Mouse (Mus musculus) gastrocnemius, adult 18-20 months (tissue): ENCODE results near the gene Fads6. TPM values are rescaled to one million over a fixed set of nuclear protein-coding genes. Genes with fewer than 3 reads are reported as not detected.
A peak's percentile ranks its signal among the peaks of the same experiment; 100 is the strongest.

ENCODE experiments used
- DNase-seq: peaks from one replicate; pipeline ENCODE4 v3.0.0; 2021; ENCODE audit warnings: low spot score
- long read RNA-seq, 2 experiments: library from polyadenylated mRNA; stranded (forward); transcript quantifications; one replicate each; pipeline ENCODE4 v2.0.0; 2021
- total RNA-seq, 2 experiments: library from RNA; stranded (reverse); gene quantifications; 2 replicates each; pipeline ENCODE4 v1.2.3; 2021

Fads6 gene
- 1 to 10 TPM; 4.7 to 6.0 TPM for total RNA-seq
- long read RNA-seq, experiment 1, partial matches to known transcripts, result 0 of 2 reads
- long read RNA-seq, experiment 1, other reads (novel, unspliced or antisense), result 2 of 2 reads
- long read RNA-seq, experiment 2, partial matches to known transcripts, result 0 of 1 reads
- long read RNA-seq, experiment 2, other reads (novel, unspliced or antisense), result 1 of 1 reads

DNA sequence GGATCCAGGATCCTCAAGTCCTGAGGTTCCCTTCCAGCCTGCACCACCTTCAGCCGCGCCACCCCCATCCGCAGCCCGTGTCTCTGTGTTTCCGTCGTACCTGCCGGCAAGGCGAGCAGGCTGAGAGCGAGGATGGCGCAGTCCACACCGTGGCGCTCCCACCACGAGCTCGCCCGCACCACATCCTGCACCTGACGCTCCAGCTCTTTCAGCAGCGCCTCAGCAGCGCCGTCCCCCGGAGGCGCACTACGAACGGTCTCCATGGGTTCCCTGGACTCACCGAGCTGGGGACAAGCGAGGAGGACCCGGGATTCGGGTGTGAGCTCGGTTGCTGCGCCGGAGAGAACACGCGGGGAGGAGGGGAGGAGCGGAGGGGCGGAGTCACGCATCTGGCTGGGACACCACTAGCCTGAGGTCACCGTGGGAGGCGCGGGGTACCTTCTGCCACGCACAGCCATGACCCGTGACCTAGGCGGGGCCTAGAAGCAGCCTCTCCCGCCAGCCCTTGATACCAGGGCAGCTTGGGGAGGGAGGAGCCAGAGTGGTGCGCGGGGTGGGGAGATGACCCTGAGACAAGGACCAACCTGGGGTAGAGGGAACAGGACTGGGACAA is at the start of gene Fads6:
Gene Fads6, minus strand, starts transcription at position 450 of the 613 bp plus-strand sequence.
- DNase-seq, result peak; percentile 63

DNA sequence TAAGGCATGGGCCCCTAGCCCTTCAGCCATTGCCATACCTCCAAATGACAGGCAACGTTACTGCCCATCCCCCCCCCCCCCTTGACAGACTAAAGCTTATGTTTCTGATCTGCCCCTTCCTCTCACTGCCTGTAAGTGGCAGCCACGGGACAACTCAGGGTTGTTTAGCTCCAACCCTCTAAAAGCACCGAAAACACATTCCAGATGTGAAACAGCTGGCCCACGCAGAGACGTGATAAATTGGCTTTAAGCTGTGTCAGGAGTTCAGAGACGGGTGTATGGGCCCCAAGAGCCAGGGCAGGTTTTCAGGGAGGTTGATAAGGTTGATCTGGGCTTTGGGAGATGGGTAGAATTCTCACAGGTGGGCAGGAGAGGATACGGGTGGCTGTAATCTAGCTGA is 48.1 kb upstream of the Fads6 start:
- no peak for DNase-seq

DNA sequence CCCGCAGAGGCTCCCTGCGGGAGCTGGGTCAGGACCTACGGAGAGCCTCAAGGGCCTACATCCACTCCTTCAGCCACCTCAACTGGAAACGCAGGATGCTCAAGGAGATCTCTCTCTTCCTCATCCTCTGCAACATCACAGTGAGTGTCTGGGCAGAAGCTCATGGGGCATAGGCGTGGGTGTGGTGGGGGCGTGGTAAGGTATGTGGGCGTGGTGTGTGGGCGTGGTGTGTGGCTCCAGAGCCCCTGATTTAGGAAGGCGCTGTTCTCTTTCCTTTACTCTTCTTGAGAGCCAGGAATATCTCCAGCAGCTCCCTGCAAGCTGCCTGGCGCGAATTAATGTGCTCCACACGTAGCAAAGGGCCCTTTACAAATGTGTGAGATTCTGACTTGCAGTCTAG is 47.5 kb upstream of the Fads6 start:
- no peak for DNase-seq

DNA sequence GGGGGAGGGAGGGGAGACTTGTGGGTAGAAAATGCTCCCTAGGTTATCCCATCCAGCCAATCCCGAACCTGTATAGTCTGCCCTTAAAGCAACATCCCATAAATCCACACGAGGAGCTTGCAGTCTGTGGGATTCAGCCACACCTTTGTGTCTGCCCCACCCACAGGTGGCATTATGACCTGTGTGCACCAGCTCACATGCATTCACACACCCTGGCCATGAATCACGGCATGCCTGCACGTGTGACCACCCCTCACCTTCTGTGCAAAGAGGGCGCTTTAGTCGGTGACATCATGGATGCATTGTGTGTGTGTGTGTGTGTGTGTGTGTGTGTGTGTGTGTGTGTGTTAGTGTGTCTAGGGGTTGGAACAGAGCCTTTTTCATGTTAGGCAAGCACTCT is 44.4 kb upstream of the Fads6 start:
- DNase-seq, result no peak

DNA sequence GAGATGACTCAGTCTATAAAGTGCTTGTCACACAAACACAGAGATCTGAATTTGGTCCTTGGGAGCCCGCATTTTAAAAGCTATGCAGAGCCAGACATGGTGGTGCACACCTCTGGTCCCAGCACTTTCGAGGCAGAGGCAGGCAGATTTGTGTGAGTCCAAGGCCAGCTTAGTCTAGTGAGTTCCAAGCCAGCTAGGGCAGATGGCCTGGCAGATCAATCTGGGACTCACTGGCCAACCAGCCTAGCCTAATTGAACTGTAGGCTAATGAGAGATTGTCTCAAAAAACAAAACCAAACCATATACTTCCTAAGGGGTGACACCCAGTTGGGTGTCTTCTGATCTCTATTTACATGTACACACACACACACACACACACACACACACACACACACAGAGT is 43.8 kb upstream of the Fads6 start:
- no peak for DNase-seq

DNA sequence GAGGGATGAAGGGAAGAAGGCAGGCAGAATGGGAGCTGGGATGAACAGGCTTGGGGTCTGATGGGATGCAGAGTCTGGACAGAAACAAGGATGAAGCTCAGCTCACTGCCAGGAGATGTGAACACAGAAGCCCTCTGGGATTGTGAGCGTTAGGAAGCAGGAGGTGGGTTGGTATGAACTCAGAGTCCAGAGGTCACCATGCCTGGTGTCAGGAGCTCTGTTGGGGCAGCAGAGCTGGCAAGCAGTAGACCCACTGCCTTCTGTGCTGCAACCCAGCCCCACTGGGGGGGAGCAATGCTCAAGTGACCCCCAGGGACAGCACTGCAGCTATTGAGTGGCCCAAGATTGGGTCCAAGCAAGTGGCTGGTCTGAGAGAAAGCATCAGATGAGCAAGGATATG is 40.4 kb upstream of the Fads6 start:
- DNase-seq, result no peak

DNA sequence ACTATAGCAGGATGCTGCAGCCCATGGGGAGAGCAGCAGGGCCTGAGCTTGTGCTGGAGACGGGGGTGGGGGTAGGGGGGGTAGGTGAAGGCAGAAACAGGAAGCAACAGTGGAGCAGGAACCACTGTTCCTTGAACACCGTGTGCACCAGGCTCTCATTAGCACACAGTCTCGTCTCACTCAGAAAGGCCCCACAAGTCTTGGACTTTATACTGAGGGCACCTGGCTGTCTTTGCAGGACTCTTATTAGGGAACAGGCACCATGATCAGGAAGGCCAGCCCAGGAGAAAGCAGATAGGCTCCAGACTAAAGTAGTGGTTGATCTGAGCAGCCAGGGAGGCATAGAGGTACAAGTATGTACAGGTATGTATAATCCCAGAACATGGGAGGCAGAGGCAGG is 39.9 kb upstream of the Fads6 start:
- DNase-seq, result no peak

DNA sequence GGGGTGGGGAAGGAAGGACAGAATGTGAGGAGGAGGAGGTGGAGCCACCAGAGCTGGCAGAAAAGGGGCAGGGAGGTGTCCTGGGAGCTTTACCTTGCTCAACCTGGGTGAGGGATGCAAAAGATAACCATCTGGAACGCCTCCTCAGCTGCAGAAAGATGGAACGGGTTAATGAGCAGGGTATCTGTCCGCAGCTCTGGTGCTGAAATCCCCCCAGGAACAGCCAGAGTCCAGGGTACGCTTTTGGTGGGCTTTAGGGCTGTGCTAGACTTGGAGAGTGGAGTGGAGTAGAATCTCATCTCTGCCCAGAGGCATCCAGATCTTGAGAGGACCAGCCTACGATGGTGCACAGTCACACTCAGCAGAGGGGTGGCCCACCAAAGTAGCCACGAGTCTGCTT is 38.7 kb upstream of the Fads6 start:
- DNase-seq, result no peak

DNA sequence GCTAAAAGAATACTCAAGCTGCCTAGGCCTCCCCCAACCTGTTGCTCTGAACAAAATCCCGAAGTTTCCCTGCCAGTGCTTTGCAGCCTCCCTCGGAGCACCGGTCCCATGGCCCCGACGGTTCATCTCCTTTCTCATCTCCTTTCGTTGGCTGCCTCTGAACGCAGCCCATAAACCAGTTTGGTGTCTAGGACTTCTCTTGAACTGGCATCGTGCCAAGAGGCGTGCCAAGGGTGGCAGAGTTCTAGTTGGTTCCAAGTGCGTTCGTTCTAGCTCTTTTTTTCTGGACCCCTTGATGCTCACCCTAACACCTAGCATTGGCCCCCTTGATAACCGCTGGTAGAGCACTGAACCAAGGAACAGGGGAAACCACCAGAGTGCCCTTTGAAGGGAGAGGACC is 37.8 kb upstream of the Fads6 start:
- DNase-seq, result no peak

DNA sequence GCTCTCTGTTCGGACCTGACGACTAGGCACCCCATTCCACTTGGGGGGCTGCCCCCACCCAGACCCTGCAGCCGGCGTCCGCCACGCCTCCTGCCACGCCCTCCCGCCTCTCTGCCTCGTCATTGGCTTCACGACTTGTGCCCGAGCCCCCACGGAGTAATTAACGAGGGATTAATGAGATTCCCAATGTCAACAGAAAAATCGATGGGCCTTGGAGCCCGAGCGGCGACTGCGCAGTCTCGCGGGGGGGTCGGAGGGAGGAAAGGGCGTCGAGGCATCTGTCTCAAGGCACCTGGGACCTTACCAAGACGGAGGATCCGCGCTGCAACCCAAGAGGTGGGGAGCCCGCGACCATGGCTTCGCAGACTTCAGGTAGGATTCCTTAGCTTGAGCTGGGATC is 37.1 kb upstream of the Fads6 start, which contains the start of gene Otop3:
Gene Otop3, plus strand, starts transcription at position 201 of the 400 bp plus-strand sequence.
- no peak for DNase-seq

DNA sequence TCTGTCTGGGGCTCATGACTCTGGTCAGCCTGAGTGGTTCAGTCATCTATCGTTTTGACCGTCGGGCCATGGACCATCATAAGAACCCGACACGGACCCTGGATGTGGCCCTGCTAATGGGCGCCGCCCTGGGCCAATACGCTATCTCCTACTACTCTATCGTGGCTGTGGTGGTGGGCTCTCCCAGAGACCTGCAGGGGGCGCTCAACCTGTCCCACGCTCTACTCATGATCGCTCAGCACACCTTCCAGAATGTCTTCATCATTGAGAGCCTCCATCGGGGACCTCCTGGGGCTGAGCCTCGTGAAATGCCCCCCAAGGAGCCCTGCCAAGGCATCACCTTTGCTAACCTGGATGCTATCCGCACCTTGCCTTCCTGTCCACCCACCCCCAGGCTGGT is 31.9 kb upstream of the Fads6 start:
- no peak for DNase-seq

DNA sequence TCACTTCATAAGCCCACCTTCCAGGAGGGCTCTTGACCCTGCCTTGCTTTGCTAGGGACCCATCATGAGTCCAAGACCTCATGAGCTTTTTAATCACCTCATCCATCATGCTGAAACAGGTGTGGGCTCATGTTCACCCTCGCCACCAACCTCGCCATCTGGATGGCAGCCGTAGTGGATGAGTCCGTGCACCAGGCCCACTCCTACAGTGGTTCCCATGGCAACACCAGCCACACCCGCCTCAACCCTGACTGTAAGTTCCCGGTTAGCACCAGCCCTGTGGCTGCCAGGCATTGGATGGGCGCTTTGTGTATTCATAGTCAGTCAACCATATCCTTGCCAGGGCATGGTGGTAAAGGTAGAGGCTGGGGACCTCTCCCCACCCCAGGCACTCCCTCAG is 29.3 kb upstream of the Fads6 start:
- no peak for DNase-seq

DNA sequence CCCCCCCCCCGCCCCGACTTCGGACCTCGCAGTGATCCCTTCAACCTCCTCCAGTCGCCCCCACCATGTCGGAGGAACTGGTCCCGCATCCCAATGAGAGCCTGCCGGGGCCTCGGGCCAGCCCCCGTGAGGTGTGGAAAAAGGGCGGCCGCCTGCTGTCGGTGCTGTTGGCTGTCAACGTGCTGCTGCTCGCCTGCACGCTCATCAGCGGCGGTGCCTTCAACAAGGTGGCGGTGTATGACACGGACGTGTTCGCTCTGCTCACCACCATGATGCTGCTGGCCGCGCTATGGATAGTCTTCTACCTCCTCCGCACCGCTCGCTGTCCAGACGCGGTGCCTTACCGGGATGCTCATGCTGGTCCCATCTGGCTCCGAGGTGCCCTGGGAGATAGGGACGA is 25.9 kb upstream of the Fads6 start:
- no peak for DNase-seq

DNA sequence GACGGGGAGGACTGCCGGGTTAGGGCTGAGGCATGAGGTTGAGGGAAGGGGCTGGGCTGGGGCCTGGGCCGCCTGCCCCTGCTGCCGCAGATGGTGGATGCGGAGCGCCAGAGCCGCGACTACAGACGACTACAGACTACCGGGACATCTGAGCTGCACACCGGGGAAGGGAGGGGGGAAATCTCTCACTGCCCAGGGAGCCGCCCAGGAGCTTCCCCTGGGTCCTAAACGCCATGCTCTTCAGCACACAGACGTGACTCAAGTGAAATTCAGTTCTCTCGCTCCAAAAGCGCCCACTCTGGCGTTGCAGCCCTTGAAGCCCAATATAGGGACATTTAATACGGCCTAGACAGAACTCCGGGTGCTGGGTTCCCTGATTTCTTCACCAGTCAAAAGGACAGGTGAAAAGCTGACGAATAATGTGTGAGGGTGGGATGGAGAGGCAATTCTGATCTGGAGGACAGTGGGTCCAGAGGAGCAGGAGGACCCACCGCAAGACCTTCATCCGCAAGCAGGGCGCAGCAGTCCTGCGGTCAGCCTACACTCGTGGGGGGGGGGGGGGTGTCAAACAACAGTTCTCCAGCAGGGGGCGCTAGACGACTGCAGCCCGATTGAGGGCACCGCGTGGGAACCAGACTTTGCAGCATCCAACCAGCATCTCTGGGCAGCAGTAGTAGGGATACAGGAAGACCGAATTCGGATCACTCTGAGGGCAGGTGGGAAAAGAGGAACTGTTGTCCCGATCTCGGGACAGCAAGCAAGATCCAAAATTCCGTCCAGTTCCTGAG is 24.6 kb upstream of the Fads6 start, which contains the start of gene Ush1g:
Gene Ush1g, minus strand, starts transcription at position 136 of the 788 bp plus-strand sequence.
- peak; percentile 24 for DNase-seq

DNA sequence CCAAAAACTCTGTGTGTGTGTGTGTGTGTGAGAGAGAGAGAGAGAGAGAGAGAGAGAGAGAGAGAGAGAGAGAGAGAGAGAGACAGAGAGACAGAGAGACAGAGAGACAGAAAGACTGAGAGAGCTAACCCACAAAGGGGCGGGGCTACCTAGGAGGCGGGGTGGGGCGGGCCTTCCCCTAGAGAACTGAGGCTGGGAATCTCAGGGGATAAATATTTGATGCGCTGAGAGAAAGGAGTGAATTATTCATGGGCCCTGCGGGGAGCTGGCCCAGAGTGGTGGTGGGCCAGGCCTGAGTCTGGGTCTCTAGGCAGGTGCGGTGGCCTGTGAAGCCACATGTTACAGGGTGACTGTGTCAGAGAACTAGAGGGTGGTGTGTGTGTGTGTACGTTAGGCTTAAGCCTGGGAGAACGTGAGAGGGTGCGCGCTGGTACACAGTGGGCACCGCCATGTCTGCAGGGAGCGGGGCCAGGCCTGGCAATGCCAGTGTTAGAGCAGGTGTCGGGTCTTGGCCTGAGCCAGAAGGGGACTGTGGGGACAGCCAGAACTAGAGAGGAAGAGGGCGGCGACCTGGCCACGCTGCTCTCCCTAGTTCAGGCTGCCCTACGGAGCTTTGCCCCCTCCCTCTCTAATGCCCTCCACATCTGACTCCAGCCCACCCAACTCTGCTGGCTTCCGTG is 22.4 kb upstream of the Fads6 start:
- DNase-seq, result peak; percentile 55

DNA sequence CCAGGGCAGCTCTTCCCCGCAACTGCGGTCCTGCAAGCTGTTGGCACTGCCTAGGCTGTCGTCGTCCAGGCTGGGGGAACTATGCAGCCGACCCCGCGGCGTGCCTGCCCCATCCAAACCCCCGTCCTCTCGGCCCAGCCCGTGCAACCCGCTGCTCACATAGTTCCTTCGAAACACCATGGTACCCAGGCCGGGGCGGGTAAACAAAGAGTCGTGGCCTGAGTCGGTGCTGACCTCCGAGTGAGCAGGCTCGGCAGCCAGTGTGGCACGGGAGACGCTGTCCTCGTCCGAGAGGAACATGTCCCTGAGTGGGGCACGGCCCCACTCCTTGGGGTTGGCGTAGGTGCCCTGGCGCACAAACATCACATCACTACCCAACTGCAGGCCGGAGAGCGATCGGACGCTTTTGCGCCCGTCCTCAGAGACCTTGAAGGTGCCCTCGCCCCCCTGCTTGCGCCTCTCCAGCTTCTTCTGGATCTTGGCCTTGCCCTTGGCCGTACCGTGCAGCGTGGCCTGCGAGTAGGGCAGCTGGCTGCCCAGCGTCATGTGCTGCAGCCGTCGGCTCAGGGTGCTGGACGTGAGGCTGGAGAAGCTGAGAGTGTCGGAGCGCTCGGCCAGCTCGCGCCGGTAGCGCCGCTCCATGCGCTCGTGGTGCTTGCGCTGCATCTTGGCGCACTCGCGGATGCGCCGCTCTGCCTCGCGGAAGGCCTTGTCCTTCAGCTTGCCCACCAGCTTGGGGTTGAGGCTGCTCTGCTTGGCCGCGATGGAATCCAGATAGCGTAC is 21.0 kb upstream of the Fads6 start:
- DNase-seq, result no peak

DNA sequence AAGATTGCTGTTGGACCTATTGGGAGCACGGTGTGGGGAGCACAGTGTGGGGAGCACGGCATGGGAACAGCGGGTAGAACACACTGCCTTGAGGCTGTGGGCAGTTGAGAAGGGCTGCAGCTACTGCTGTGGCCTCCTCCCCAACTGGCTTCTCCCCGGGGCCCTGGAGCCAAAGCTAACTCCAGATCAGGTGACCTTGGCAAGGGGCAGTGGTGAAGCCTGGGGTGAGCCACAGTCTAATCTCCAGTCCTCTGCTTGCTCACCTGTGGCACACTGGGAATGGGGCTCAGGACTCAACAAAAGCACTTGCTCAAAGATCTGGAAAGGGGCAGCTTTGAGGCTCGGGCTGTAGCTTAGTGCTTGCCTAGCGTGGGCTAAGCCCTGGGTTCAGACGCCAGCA is 19.7 kb upstream of the Fads6 start:
- no peak for DNase-seq

DNA sequence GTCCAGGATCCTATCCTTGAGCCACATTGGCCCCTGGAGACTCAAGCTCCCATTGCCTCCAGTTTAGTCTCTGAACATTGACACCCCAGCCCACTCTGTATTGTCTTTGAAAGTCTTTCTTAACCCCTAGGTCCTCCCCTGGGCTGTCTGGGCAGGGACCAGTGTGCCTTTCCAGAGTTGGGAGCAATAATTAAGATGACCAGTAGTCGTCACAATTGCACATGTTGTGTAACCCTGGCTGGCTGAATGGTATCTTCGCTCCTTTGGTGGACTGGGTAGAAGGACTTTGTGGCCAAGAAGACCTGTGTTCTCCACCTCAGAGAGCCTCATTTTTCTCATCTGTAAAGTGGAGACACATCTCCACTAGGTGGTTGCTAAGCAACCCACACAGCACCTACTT is 16.8 kb upstream of the Fads6 start:
- no peak for DNase-seq

DNA sequence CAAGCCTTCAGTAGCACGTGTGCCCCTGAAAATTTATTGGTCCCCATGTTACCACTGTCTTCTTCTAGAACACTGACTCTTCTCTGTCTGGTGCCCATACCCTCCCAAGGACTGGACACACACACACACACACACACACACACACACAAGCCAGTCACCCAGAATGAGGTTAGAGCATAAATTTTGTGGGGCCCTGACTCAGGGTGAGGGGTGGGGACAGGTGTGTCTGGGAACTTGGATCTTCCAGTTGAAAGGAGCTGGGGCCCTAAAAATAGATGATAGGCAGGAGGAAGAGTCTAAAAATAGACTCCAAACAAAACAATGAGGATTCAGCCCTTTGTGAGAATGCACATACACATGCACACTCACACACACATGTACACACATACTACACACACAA is 11.3 kb upstream of the Fads6 start:
- DNase-seq, result no peak

DNA sequence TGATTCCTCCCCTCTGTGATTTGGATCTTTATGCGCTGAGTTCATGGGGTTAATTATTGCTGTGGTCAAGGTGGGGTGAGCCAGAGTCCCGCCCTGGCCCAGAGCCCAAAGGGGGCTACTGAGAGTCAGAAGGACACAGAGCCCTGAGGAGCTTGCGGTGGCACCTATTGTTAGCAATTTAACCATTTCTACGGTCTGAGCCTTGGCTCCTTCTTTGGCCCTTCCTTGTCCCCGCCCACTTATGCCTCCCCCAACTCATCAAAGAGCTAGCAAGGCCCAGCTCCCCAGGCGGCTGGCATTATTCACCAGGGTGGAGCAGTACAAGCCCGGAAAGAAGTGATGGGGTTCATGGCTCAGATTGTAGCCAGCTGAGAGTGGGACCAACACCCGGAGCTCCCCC is 9.4 kb upstream of the Fads6 start, which contains the start of gene Otop2:
Gene Otop2, plus strand, starts transcription at position 301 of the 400 bp plus-strand sequence.
- no peak for DNase-seq

DNA sequence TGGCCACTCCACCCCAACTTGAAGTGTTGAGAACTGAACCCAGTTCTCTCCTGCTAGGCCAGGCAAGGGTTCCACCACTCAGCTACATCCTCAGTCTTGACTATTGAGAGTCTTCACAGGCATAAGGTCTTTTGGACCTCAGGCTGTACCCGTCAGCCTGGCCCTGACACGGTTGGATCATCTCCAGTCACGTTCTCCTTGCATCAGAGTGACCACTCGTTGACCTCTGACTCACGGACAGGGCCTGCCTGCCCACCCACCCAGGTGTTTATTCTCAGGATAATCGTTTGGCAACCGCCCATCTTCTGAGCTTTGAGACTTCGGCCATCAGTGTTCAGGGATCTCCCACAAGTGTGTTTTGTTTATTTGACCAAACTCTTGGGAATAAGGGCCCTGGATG is 5.7 kb upstream of the Fads6 start:
- DNase-seq, result no peak
